Mouse (Mus musculus) T-cell, adult 2 months (primary cell): ENCODE measurements at regions not wholly inside any gene's neighbourhood (a gene's known extent, or its start where the extent isn't known, plus 50 kb on each side); places are given as distances from the start of the nearest gene placed in this dataset.
A peak's percentile ranks its signal among the peaks of the same experiment; 100 is the strongest.

Source experiments
- DNase-seq: peaks from one replicate; pipeline ENCODE4 v3.0.0; 2022; ENCODE audit warnings: low spot score

DNA sequence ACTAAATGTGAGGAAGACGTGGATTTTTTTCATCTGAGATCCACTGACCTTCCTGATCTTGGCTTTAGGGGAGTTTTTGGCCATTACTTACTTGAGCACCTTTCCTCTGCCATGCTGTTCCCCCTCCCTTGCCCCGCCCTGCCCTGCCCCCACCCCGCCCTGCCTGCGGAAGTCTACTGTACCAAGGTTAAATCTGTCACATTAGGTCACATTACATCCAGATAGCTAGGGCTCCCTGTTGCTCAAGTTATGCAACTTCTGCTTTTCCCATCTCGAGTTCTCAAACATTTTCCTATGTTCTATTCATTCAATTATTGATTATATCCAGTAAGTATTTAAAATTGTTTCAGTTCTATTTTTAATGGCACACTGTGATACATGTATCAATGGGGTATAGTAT lies 144.7 kb upstream of the Cnot2 start:
- DNase-seq, result no peak

DNA sequence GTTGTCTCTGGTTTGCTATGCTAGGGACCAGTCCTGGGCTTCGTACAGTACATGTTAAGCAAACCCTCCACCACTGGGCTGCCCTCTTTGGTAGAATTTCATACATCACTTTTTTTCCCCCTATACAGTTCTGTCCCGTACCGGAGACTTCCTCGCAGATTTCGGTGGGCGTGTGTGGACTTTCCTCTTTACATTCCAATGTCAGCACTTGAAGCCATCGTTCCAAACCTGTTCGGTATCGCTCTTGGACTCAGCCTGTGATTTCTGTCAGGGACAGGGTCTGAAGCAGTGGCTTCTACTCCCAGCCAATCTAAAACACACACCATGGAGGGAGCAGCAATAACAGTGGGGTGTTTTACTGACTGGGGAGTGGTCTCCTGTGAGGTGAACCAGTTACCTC lies 140.7 kb upstream of the Cnot2 start:
- DNase-seq, result no peak

DNA sequence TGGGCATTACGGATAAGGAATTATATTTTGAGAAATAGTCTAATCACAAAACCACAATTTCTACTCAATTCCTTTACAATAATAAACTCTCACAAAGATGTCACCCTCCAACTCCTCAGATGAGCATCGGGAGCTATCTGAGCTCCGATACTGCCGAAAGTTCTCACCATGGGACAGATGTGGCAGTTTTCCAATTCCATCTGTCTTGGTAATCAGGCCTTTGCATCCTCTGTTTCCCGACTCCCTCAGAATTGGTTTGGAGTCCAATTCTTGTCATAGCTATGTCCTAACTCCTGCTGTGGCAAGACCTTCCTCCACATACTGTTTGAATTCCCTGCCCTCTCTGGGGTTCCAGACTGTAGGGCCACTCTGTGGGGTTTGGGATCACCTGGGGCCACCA lies 138.3 kb upstream of the Cnot2 start:
- DNase-seq, result no peak

DNA sequence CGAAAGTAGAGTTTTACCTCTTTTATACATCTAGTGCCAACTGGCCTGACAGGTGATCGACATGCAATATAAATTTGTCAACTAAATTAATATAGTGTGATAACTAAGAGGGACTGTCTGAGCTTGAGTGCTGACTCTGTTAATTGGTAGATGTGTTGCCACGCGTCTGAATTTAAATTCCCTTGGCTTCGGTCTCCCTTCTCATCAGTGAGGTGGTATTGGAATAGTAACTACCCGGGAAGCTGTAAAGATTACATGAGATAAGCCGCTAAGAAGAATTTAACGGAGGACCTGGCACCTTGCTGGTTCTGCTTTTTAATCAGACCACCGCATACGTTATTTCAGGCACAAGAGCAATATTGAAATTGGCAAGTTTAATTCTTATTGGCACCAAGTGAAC lies 136.7 kb upstream of the Cnot2 start:
- no peak for DNase-seq

DNA sequence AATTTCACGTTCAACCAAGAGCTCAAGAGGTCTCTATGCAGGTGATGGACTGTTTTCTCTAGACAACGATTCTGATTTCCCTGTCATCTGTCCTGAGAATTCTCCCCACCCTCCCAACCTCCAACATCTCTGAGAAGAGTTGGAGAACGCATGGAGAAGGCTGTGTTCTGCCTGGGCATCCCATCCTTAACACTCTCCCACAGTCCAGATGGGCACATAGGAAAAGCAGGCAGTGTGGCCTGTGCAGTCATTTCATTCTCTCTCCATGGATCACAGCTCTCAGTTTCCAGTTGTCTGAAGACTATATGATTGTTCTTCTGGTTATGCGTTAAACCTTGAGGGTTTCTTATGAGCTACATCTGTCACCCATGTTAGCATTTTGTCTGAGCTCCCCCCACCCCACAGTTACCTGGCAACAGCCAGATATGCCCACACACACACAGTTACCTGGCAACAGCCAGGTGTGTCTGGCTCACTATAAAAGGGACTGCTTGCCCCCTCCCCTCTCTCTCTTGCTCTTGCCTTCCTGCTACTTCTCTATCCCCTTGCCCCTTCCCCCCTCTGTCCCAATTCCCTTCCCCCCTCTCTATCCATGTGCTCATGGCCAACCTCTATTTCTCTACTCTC lies 135.8 kb upstream of the Cnot2 start:
- no peak for DNase-seq

DNA sequence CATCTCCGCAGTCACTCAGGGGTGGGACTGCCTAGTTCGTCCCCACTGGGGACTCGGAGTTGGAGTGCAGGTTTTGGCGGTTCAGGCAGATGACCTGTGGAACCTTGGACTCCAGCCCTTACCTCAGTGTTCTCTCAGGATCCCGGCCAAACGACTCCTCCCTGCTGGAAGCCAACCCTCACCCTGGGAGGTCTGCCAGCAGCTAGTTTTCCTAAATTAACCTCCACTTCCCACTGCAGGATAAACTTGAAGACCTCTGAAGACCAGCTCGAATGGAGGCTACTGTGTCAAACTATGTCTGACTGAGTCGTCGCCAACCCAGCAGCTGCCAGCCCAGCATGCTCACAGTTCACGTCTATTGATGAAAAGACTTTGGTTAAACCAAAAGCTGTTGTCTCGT lies 132.1 kb upstream of the Cnot2 start:
- no peak for DNase-seq

DNA sequence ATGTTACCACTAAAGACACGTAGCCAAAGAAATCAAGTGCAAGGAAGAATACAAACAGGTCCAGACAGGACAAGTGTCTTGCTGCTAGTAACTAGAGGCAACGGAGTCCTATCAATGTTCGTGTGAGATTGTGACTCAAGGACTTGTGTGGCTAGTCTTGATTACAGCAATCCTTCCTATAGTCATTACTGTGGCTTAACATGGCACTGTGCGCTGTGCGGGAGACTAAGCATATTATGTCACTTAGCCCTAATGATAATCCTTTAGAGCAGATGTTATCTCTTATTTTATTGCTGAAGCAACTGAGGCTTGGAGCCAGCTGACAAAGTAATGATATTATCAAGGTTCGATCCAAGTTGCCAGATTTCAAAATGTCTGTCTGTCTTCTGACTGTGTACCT lies 125.7 kb upstream of the Cnot2 start:
- DNase-seq, result no peak

DNA sequence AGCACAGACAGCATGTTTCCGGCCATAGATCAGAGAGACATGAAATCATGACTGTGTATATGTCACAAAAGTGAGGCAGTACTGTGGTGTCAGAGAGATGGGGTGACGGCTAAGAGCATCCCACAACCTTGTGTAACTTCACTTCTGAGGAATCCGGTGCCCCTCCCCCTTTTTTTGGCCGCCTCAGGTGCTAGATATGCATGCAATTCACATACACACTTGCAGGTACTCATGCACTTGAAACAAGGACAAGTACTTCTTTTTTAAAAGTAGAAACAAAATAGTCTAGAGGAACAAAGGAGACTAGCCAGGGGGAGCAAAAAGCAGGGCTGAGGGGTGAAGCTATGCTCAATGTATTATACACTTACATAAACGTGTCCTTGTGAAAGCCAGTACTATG lies 120.0 kb upstream of the Cnot2 start:
- no peak for DNase-seq

DNA sequence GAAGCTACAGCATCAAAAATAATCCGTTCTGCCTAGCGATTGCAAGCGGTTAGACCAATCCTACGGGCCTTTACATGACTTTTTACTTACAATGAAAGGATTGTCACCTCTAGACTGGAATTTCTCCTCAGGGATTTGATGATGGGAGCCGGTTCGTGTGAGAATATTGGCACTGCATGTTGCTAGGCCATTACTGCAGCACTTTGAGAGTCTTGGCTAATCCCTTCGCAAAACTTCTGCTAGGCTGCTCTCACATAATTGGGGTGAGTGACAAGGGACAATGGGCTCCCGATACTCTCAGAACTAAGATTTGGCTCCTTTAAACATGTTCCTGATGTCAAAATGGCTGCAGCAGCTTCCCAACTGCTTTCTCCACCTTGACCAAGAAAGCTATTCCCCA lies 118.4 kb upstream of the Cnot2 start:
- no peak for DNase-seq

DNA sequence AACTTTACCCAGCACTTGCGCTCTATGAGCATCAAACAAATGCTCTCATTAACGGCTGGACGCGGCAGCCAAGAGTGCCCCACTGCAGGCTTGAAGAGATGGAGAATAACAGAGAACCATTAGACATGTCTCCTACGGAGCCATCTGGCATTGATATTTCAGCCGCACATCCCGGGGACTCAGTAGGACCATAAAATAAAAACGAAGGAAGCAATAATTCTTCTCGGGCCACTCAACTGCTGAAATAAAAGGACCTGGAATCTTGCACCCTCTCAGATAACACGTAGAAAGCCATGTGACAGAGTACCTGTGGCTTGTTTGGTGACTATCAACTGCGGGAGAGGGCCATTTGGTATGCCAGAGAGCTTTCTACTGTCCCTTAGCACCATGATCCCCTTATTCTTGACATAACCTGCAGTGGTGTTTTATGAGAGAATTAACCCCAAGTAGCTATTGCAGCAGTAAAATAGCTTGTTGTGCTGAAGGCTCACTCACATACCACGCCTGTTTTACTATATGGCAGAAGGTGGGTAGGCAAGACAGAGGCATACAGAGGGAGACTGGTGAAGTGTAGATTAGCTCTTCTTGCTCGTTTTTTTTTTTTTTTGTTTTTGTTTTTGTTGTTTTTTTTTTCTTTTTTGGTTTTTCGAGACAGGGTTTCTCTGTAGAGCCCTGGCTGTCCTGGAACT lies 116.5 kb upstream of the Cnot2 start:
- DNase-seq, result no peak

DNA sequence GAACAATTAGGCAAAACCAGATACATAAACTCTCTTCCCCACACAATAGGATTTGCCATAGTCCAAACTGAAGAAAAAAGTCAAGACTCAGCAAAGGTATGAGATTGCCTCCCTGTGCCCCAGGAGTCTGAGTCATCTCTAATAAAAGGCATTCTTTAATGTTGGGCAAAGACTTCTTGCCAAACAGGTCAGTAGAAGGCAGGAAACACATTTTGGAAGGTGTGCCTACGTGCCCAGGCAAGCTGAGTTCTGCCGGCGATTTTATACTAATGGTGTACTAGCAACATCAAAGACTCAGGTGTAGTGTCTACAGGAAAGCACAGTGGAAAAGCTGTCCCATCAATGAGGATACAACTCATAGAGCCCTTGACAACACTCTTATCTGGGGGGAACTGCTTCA lies 112.5 kb upstream of the Cnot2 start:
- DNase-seq, result no peak

DNA sequence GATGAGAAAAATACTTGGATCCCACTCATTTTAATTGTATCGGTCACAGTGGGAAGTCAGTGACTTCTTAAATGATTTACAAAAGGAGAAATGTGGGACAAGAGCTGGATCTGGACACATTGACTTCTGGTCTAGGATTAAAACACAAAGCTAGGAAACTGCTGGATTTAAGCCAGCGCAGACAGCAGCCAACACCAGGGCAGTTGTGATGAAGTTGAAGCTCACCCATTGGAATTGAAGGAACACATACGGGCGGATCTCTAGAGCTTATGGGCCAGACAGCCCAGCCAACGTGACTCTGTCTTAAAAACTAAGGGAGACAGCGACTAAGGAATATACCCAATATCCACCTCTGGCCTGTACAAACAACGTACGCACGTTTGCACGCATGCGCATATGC lies 105.4 kb upstream of the Cnot2 start:
- DNase-seq, result no peak

DNA sequence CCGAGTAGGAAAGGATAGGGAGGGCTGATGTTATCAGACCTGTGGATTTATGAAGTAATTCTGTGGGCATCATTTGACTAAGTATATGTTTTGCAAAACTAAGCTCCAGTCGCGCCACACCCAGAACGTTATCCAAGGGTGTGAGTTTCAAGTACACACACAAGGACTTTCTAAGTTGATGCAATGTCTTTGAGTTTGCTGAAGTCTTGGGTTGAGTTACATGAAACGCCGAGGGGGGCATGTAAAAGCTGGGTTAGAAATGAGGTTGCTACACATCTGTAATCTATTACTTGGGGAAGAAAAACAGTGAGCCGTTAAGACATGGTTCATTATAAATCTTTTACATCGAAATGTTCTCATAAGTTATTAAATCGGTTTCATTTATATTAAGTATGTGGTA lies 102.1 kb upstream of the Cnot2 start:
- DNase-seq, result no peak

DNA sequence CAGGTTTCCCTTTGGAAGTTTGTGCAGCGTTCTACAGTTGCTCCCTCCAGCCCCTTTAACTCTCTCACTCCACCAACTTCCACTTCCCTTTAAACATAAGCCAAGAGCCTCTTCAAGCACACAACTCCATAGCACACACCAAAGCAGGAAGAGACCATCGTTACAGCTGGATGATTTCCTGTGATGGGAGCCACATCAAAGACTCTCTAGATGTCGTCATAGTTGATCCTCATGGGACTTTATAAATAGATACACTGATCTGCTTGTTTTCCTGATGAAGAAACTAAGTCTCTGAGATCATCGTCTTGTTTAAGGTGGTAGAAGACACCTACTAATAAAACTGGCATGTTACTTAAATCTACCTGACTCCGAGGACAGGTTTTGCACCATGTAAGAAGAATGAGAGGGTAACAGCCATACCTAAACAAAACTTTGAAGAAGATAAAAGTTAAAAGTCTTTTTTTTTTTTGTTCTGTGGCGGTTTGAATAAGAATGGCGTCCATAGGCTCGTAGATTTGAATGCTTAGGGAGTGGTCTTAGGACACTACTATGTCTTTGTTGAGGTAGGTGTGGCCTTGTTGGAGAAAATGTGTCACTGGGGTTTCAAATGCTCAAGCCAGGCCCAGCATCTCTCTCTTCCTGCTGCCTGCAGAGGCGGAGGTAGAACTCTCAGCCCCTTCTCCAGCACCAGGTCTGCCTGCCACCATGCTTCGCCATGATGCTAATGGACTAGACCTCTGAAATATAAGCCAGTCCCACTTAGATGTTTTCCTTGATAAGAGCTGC lies 97.8 kb upstream of the Cnot2 start:
- no peak for DNase-seq

DNA sequence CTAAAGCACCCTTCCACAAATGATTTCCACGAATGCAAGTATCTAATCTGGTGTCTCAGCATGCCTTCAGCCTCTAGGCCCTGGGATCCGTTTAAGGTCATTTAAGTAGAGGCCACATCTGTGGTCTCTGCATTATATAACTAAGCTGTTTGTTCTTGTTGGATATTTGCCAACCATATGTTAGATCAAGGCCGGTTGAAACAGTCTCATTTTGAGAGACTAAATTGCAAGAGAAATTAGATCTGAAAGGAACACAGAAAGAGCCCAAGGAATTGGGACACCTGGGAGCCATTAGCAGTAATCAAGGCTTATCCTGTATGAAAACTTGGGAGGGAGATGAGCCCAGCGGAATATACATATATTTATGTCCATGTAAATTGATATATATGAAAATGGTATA lies 96.6 kb upstream of the Cnot2 start:
- no peak for DNase-seq

DNA sequence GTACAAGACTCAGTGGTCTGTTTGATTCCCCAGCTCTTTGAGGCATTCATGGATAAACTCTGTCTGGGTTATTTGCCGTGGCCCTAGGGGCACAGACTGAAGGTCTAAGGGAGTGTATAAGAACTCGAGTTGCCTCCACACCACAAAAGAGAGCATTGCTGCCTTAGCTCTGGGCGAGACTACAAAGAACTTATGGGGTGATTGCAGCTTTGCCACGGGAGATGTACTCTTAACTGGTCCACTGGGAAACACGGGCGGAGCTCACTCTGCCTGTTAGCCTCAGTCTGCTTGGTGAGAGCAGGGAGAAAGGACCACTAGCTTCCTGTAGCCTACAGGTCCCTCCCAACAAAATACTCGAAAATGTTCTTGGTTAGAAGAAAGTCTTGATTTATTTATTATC lies 93.9 kb upstream of the Cnot2 start:
- DNase-seq, result no peak

DNA sequence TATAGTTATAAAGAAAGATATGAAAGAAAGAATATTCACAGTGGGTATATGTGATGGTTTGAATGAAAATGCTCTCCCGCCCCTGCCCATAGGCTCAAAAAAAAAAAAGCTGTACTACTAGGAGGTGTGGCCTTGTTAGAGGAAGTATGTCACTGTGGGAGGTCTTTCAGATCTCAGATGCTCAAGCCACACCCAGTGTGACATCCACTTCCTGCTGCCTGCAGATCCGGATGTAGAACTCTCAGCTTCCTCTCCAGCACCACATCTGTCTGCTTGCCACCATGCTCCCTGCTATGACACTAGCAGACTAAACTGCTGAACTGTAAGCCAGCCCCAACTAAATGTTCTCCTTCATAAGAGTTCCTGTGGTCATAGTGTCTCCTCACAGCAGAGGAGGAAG lies 93.0 kb upstream of the Cnot2 start:
- DNase-seq, result peak; percentile 17

DNA sequence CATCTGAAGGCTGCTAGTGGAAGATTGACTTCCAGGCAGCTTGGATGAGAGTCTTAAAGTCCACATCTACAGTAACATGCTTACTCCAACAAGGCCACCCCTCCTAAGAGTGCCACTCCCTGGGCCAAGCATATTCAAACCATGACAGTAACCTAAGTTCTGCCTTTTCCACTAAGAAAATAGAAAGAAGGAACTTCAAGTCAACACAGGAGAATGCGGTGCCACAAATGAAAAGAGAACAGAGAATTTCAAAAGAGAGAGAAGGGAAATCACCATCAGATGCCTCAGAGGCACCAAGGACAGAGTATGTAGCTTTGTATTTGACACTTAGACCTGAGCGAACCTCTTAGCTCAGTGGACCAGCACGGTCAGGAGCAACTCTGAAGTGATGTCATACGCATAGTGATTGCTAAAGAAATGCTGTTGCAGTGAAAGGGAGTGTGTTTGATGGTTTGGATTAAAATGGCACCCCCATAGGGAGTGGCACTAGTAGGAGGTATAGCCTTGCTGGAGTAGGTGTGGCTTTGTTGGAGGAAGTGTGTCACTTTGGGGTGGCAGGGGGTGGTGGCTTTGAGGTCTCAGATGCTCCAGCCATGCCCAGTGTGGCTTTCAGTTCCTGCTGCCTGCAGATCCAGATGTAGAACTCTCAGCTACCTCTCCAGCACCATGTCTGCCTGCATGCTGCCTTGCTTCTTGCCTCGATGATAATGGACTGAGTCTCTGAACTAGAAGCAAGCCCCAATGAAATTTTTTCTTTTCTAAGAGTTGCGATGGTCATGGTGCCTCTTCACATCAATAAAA lies 77.1 kb upstream of the Cnot2 start:
- no peak for DNase-seq

DNA sequence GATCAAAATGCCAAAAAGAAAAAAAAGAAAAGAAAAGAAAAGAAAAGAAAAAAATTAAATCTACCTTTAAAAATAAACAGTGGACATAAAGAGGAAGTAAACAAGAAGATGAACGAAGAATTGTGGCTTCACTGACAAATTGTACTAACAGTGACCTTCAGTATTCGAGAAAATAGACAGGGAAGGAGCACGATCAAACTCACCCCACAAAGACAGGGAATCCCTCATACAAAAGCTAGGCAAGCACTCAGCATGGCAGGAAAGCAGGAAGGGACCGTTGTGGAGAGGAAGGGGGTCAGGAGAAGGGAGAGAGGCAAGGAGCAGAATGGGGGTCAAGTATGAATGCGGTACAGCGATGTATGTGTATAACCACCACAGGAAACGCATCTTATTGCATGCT lies 74.6 kb upstream of the Cnot2 start:
- DNase-seq, result no peak

DNA sequence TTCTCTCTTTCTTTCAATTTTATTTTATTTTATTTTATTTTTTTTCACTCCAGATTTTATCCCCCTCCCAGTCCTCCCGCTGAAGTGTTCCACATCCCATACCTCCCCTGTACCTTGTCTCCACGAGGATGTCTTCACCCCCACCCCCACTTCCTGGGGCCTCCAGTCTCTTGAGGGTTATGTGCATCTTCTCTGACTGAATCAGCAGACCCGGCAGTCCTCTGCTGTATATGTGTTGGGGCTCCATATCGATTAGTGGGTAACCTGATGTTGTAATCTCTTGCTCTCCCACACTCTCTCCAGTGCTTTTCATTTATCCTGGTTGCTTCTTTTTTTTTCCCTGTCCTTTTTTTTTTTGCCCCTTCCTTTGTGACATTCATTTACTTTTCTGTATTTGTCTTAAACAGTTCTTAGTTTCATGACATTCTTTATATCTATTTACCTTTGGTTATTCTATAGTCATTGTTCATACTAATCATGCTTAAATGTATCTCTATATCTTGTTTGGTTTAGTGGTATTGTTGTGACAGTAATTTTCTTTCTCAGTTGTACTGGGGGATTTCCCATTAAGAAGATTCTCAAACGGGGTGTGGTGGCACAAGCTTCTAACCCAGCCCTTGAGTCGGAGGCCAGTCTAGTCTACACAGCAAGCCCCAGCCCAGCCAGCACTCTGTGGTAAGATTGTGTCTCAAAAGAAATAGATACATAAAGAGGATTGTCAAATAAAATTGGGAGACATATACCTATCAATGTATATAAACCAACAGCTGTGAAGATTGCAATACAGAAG lies 73.9 kb upstream of the Cnot2 start:
- no peak for DNase-seq

DNA sequence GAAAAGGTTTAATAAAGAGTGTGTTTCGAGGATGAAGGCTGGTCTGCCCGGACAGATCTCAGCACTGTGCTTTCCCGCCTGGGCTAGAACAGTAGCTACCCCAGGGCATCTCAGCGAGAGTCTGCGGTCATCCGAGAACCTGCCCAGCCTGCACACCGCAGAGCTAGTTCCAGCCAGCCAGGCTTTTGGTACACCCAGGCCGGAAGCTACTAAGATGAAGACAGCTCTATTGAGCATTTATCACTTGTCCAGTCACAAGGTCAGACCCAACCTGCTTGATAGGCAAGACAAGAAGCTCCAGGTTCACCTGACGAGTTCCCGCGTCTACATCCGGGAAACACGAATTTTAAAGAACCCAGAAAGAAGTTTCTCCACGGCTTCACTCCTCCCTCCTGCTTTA lies 72.8 kb upstream of the Cnot2 start:
- no peak for DNase-seq

DNA sequence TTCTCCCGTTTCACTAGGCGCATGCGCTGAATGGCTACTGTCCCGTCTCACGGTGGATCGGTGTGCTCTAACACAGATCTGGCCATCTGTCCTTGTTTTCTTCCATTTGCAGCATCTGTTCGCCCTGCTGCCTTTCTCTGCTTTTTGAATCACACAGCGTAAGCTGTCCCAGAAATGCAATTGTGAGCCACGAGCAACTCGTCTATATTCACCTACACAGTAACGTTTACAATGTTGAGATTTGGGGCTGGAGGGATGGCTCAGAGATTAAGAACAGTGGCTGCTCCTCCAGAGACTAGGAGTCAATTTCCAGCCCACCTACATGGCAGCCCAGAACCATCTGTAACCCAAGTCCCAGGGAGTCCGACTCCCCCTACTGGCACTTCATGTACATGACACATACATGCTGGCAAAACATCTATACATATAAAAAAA lies 72.2 kb upstream of the Cnot2 start:
- DNase-seq, result no peak
